Mouse (Mus musculus) forebrain, embryonic 12.5 days (tissue): ENCODE measurements around the gene Nampt. TPM values are rescaled to one million over a fixed set of nuclear protein-coding genes. Genes with fewer than 3 reads are reported as not detected.

Source experiments
- ATAC-seq: fragments of 200-750 bp; cut with Nextera tagmentation; 2 replicates; pipeline ENCODE4 v1.8.0; 2017; ENCODE audit warnings: moderate TSS enrichment; ENCODE audit not compliant: low FRiP score
- H3K27ac ChIP-seq: fragments of 300-500 bp; sonication (generic); 2 replicates; pipeline ENCODE4 v1.5.1; 2016; ENCODE audit warnings: mild to moderate bottlenecking
- H3K27me3 ChIP-seq: fragments of 300-500 bp; sonication (generic); 2 replicates; pipeline ENCODE4 v1.6.1; 2016; ENCODE audit warnings: mild to moderate bottlenecking
- H3K36me3 ChIP-seq: fragments of 300-500 bp; sonication (generic); replicated peaks from 2 replicates; pipeline ENCODE4 v1.6.1; 2016; ENCODE audit warnings: mild to moderate bottlenecking
- H3K4me1 ChIP-seq: fragments of 300-500 bp; sonication (generic); 2 replicates; pipeline ENCODE4 v1.6.1; 2016
- H3K4me2 ChIP-seq: fragments of 300-500 bp; sonication (generic); 2 replicates; pipeline ENCODE4 v1.6.1; 2016; ENCODE audit warnings: mild to moderate bottlenecking, moderate library complexity
- H3K4me3 ChIP-seq: fragments of 300-500 bp; sonication (generic); replicated peaks from 2 replicates; pipeline ENCODE4 v1.5.1; 2016; ENCODE audit warnings: mild to moderate bottlenecking
- H3K9ac ChIP-seq: fragments of 300-500 bp; sonication (generic); 2 replicates; pipeline ENCODE4 v1.6.1; 2016; ENCODE audit warnings: mild to moderate bottlenecking
- H3K9me3 ChIP-seq: fragments of 300-500 bp; sonication (generic); 2 replicates; pipeline ENCODE4 v1.6.1; 2016
- WGBS: fragments of 180-500 bp; shearing (Covaris S2); methylation state at CpG from one replicate; pipeline ENCODE4 v1.1.7; 2016; 5-methylcytosine and 5-hydroxymethylcytosine counted together
- polyA plus RNA-seq: library from polyadenylated mRNA; unstranded; fragments of >200 nt; fragmentation: Nextera tagmentation; extraction: Ambion mirVana; gene quantifications from 2 replicates; pipeline ENCODE4 v1.2.1, GENCODE M21; 2016

Nampt gene
- polyA plus RNA-seq, 1 experiment from 2014 or later = 31.1 TPM

- no peak for ATAC-seq
- no peaks in the 10 kb centered on the region for H3K9me3 ChIP-seq
Measured at GRCm38 (mm10) chr12:32824586-32824985, 5.2 kb downstream of the Nampt start.

GRCm38 (mm10) chr12:32826971-32827370 is 7.6 kb downstream of the Nampt start:
- Histone ChIP-seq H3K4me3 (no peak overlapping the region), H3K4me2 (no peak overlapping the region), H3K27me3 (no peaks in the 10 kb centered on the region), H3K4me1 (peaks cover 12% of the 10 kb centered on the region), H3K36me3 (peaks cover 10% of the 10 kb centered on the region; the same call in 1 of the 2 replicates), H3K27ac (no peak overlapping the region), H3K9ac (no peak overlapping the region), H3K9me3 (no peaks in the 10 kb centered on the region)
- ATAC-seq = no peak
- WGBS = 35% methylated on average over 3 of the region's 3 CpGs

More at GRCm38 (mm10) chr12:32824586-32824985, 5.2 kb downstream of the Nampt start:
- Histone ChIP-seq H3K9ac (no peak overlapping the region), H3K4me3 (no peak overlapping the region), H3K4me1 (peaks cover 18% of the 10 kb centered on the region), H3K27me3 (no peaks in the 10 kb centered on the region), H3K4me2 (no peak overlapping the region), H3K27ac (no peak overlapping the region), H3K36me3 (peaks cover 10% of the 10 kb centered on the region; the same call in 1 of the 2 replicates)
- WGBS = 44% methylated on average over 6 of the region's 6 CpGs

GRCm38 (mm10) chr12:32828137-32828760 is 8.9 kb downstream of the Nampt start:
- no peak overlapping the region for H3K4me2 ChIP-seq
- no peak overlapping the region for H3K27ac ChIP-seq
- no peaks in the 10 kb centered on the region for H3K9me3 ChIP-seq
- H3K4me3 ChIP-seq = no peak overlapping the region
- no peak for ATAC-seq
- no peak overlapping the region for H3K9ac ChIP-seq
- peaks cover 8% of the 10 kb centered on the region; the same call in 1 of the 2 replicates for H3K36me3 ChIP-seq
- H3K27me3 ChIP-seq = no peaks in the 10 kb centered on the region
- WGBS = 67% methylated on average over 8 of the region's 8 CpGs
- peaks cover 10% of the 10 kb centered on the region for H3K4me1 ChIP-seq

- Histone ChIP-seq H3K4me1 (peaks cover 7% of the 10 kb centered on the region), H3K27ac (no peak overlapping the region), H3K4me2 (no peak overlapping the region), H3K9ac (no peak overlapping the region), H3K9me3 (no peaks in the 10 kb centered on the region), H3K4me3 (no peak overlapping the region), H3K27me3 (no peaks in the 10 kb centered on the region), H3K36me3 (peaks cover 11% of the 10 kb centered on the region; the same call in 1 of the 2 replicates)
- ATAC-seq = no peak
- 93% methylated on average over 9 of the region's 9 CpGs for WGBS
Measured at GRCm38 (mm10) chr12:32829321-32830090, 10.2 kb downstream of the Nampt start.

GRCm38 (mm10) chr12:32832076-32832475 is 12.7 kb downstream of the Nampt start:
- Histone ChIP-seq H3K9me3 (no peaks in the 10 kb centered on the region), H3K4me3 (no peak overlapping the region), H3K4me1 (0 out of 2 replicates have a peak, but pooled peaks cover 4% of the 10 kb centered on the region), H3K27ac (no peak overlapping the region), H3K9ac (no peak overlapping the region), H3K36me3 (peaks cover 17% of the 10 kb centered on the region), H3K4me2 (no peak overlapping the region), H3K27me3 (no peaks in the 10 kb centered on the region)
- ATAC-seq = no peak
- 90% methylated on average over 3 of the region's 3 CpGs for WGBS

GRCm38 (mm10) chr12:32834781-32835180 is 15.4 kb downstream of the Nampt start:
- no peak for ATAC-seq
- Histone ChIP-seq H3K4me2 (no peak overlapping the region), H3K4me3 (no peak overlapping the region), H3K27ac (no peak overlapping the region), H3K27me3 (no peaks in the 10 kb centered on the region), H3K9ac (no peak overlapping the region), H3K4me1 (no peaks in the 10 kb centered on the region), H3K9me3 (no peaks in the 10 kb centered on the region), H3K36me3 (peaks cover 33% of the 10 kb centered on the region)
- 94% methylated on average over 6 of the region's 6 CpGs for WGBS

- H3K27ac ChIP-seq = no peak overlapping the region
- H3K4me1 ChIP-seq = no peaks in the 10 kb centered on the region
- H3K4me3 ChIP-seq = no peak overlapping the region
- 73% methylated on average over 4 of the region's 4 CpGs for WGBS
- no peaks in the 10 kb centered on the region for H3K9me3 ChIP-seq
- no peaks in the 10 kb centered on the region for H3K27me3 ChIP-seq
- no peak for ATAC-seq
- no peak overlapping the region for H3K9ac ChIP-seq
- no peak overlapping the region for H3K4me2 ChIP-seq
- H3K36me3 ChIP-seq = peaks cover 33% of the 10 kb centered on the region
Measured at GRCm38 (mm10) chr12:32835235-32835634, 15.9 kb downstream of the Nampt start.

GRCm38 (mm10) chr12:32838406-32838805 is 19.1 kb downstream of the Nampt start:
- 84% methylated on average over 4 of the region's 4 CpGs for WGBS
- H3K36me3 ChIP-seq = peaks cover 47% of the 10 kb centered on the region
- no peak overlapping the region for H3K27ac ChIP-seq
- no peaks in the 10 kb centered on the region for H3K4me1 ChIP-seq
- no peak overlapping the region for H3K9ac ChIP-seq
- no peaks in the 10 kb centered on the region for H3K27me3 ChIP-seq
- H3K4me3 ChIP-seq = no peak overlapping the region
- no peaks in the 10 kb centered on the region for H3K9me3 ChIP-seq
- ATAC-seq = no peak
- no peak overlapping the region for H3K4me2 ChIP-seq

GRCm38 (mm10) chr12:32838954-32839353 is 19.6 kb downstream of the Nampt start:
- Histone ChIP-seq H3K27ac (no peak overlapping the region), H3K36me3 (peaks cover 47% of the 10 kb centered on the region), H3K4me1 (no peaks in the 10 kb centered on the region), H3K9ac (no peak overlapping the region), H3K4me2 (no peak overlapping the region), H3K4me3 (no peak overlapping the region), H3K27me3 (no peaks in the 10 kb centered on the region), H3K9me3 (no peaks in the 10 kb centered on the region)
- no peak for ATAC-seq
- WGBS = 95% methylated on average over 9 of the region's 9 CpGs

- 40% methylated on average over 7 of the region's 7 CpGs for WGBS
- no peaks in the 10 kb centered on the region for H3K4me1 ChIP-seq
- H3K27me3 ChIP-seq = no peaks in the 10 kb centered on the region
- H3K4me3 ChIP-seq = no peak overlapping the region
- no peak overlapping the region for H3K4me2 ChIP-seq
- no peak for ATAC-seq
- no peak overlapping the region for H3K27ac ChIP-seq
- peaks cover 47% of the 10 kb centered on the region for H3K36me3 ChIP-seq
- H3K9ac ChIP-seq = no peak overlapping the region
- no peaks in the 10 kb centered on the region for H3K9me3 ChIP-seq
Measured at GRCm38 (mm10) chr12:32841442-32841900, 22.1 kb downstream of the Nampt start.

- Histone ChIP-seq H3K9me3 (no peaks in the 10 kb centered on the region), H3K36me3 (peaks cover 58% of the 10 kb centered on the region), H3K4me2 (no peak overlapping the region), H3K9ac (no peak overlapping the region), H3K4me3 (no peak overlapping the region), H3K27ac (no peak overlapping the region), H3K4me1 (no peaks in the 10 kb centered on the region), H3K27me3 (no peaks in the 10 kb centered on the region)
- no peak for ATAC-seq
- 88% methylated on average over 8 of the region's 8 CpGs for WGBS
Measured at GRCm38 (mm10) chr12:32846325-32846724, 27.0 kb downstream of the Nampt start.

GRCm38 (mm10) chr12:32853757-32854156 is 34.4 kb downstream of the Nampt start:
- Histone ChIP-seq H3K36me3 (peaks cover 25% of the 10 kb centered on the region), H3K4me3 (no peak overlapping the region), H3K9ac (no peak overlapping the region), H3K4me1 (no peaks in the 10 kb centered on the region), H3K9me3 (no peaks in the 10 kb centered on the region), H3K27me3 (no peaks in the 10 kb centered on the region), H3K27ac (no peak overlapping the region), H3K4me2 (no peak overlapping the region)
- no peak for ATAC-seq
- WGBS = 91% methylated on average over 5 of the region's 5 CpGs
